Mouse (Mus musculus) urinary bladder, postnatal 14 days (tissue): Measurements from ENCODE around the gene Ccdc125.
A peak's percentile ranks its signal among the peaks of the same experiment; 100 is the strongest.

Experiments
- DNase-seq: peaks from one replicate; pipeline ENCODE4 v3.0.0; 2021; ENCODE audit warnings: low spot score

Ccdc125 gene

DNA sequence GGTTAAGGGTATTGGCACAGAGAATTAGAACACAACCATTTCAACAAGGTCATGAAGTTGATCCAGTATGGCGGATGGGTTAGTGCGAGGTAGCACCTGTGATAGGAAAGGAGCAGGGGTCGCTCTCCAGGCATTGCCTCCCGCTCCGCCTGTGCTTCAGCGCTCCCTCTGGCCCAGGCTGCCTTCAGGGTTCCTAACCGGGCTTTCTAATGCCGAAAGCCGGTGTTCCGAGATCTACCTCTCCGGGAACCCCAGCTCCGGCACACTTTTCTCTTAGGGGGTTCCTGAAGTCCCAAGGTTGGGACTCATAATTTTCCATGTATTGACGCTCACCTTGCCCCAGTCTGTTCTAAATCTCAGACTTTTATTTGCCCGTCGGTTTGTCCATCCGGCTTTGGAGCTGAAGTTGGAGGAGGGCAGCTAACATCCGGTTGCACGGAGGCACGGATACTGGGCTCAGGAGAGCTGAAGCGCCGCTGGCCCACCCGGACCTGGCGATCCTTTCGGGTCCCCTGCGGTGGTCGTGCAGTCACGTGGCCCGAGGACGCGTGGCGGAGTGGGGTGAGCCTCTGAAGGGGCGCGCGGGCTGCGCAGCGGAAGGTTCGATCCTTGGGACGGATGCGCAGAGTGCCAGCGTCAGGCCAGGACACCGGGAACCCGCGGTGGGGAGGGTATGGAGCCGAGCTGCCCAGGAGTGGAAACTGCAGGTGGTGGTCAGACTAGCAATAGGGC lies at the start of gene Ccdc125:
Gene Ccdc125 (plus strand): TSS at position 427 of the 732 bp plus-strand sequence.
- DNase-seq: peak; percentile 43

GRCm38 (mm10) chr13:100622241-100622640 lies 47.3 kb upstream of the Ccdc125 start:
- DNase-seq: no peak

- DNase-seq: no peak
Observed at GRCm38 (mm10) chr13:100634106-100634691, 35.3 kb upstream of the Ccdc125 start.

GRCm38 (mm10) chr13:100642471-100643209 lies 26.9 kb upstream of the Ccdc125 start:
- DNase-seq: no peak

DNA sequence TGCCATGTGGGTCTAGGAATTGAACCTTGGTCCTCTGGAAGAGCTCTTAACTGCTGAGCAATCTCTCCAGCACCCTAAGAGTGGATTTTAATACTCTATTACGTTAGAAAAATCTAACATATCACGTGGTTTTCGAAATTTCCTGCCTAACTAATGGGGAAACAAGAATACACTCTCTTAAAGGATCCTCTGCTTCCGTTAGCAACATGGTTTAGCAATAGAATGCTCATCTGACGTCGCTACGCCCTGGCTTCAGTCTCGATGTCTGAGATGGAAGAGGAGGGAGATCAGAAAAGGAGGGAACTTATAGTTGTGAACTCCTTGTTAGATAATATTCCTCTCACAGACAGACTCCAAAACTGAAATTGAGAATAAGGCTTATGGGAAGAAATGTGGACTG lies 21.3 kb upstream of the Ccdc125 start:
- DNase-seq: no peak

DNA sequence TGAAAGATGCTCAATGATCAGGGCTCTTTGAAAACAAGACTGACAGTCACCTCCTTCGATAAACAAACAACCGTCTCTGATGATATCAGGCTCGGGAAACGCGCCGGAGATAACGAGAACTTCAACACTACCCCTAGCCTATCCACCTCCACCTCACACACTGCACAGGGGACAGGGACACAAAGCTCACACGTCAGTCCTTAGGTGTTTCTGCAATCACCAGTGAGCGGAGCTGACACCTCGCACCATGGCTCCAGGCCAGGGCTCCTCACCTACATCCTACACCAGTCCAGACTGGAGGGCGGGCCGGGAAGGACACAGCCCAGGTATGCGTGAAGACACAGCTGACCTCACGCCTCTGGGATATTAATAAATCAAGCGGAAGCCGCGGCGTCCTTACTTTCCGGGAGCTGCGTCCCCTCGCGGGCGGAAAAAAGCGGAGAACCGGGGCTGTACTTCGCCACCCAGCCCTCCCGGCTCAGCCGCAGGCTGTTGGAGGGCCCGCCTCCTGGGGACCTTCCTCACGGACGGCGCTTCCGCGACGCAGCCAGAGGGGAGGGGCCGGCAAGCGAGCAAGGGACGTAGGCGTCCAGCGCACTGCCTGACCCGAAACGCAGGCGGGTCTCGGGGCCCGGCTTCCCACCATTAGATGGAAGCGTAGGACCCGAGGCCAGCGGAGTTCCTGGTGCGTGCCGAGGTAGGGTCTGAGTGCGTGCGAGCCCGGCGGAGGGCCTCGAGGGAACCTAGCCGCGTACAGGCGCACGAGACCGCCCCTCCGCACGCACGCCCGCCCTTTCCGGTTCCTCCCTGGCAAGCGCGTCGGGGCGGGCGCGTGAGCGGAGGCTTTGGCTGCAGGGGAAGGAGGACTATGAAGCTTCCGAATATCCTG lies 18.7 kb upstream of the Ccdc125 start, which contains the start of the genes Ak6 and Rad17:
Gene Ak6 (plus strand): TSS at position 430 of the 889 bp plus-strand sequence.
Gene Rad17 (minus strand): TSS at position 502 of the 889 bp plus-strand sequence.
- peak; percentile 95 for DNase-seq

GRCm38 (mm10) chr13:100651439-100652186 lies 17.9 kb upstream of the Ccdc125 start, which contains the start of gene Taf9:
TSS of gene Taf9 (plus strand) at chr13:100651579.
- no peak for DNase-seq

DNA sequence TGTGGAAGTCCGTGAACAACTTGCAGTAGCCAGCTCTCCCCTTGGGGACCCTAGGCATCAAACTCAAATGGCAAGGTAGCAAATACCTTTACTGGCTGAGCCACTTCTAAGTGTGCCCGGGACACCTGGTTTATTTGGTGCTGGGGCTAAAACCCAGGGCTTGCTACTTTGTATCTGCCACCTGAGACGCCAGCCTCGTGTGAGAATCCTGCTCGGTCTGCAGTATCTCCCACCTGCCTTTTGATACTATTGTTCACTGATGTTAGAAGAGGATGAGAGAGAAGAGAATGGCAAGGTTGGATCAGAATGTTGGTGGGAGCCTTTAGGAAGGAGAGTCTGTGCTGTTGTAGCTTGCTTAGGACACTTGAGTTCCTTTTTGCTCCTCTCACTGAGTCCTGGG lies 11.4 kb upstream of the Ccdc125 start:
- no peak for DNase-seq

DNA sequence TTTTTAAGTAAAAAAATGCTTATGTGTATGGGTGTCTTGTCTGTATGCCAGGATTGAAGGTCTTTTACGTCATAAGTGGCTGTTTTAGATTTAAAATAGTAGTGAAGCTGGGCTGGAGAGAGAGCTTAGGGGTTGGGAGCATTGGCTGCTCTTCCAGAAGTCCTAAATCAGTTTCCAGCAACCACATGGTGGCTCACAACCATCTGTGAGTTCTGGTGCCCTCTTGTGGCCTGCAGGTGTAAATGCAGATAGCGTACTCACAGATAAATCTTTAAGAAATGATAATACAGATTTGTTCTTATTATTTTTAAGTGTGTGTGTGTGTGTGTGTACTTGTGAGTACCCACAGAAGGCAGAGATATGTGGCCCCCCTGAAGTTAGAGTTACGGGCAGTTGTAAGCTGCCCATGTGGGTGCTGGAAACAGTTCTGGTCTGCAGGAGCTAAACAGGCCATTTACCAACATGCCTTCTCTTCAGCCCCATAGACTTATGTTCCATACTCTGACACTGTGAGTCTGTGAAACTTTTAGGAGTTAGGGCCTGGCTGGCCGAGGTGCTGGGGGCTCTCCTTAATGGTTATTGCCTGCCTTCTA lies 9.6 kb upstream of the Ccdc125 start:
- DNase-seq: peak; percentile 60

GRCm38 (mm10) chr13:100670181-100670741 lies 744 bp downstream of the Ccdc125 start:
- DNase-seq: no peak

DNA sequence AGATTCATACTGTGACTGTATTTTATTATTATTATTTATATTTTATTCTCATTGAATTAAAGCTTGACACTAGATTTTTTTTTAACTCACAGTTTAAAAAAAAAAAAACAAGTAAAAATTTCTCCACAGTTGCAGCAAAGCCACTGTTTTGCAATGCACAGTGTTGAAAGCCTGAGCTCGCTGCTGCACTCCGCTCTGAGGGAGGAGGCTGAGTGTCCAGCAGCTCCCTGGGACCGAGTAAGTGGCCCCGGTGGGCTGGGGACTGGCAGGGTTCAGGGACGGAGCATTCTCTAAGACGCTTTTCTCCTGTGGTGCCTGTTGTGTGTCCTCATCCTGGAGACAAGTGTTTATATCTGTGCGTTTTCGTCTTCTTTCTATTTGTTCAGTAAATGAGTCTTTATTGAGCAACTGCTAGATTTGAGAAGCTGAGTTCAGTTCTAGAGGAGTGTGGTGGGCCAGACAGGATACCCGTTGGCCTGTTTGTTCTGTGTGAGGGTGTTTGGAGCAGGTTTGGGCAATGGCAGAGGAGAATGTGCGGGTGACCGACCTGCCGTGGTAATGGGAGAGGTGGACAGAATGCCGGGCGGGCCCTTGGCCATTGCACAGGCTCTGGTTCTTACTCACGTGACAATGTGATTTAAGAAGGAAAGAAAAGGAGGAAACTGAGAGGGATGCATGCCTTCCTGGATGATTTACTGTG lies 6.6 kb downstream of the Ccdc125 start:
- DNase-seq: no peak

- DNase-seq: no peak
Observed at GRCm38 (mm10) chr13:100681615-100682014, 12.1 kb downstream of the Ccdc125 start.

DNA sequence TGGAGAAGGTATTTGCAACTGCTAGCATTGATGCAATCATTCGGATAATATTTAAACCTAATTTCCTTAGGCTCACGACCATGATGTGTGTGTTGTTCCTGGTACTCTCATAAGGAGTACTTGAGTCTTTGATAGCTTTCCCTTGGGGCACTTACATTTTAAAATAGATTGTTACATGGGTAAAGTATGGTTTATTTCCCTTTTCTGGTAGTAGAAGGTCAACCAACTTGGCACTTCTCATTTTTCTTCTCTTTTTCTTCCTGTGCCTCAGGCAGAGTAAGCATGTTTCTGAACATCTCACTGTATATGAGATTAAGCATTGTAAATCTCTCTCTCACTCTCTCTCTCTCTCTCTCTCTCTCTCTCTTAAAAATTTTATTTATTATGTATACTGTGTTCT lies 13.3 kb downstream of the Ccdc125 start:
- DNase-seq: no peak

DNA sequence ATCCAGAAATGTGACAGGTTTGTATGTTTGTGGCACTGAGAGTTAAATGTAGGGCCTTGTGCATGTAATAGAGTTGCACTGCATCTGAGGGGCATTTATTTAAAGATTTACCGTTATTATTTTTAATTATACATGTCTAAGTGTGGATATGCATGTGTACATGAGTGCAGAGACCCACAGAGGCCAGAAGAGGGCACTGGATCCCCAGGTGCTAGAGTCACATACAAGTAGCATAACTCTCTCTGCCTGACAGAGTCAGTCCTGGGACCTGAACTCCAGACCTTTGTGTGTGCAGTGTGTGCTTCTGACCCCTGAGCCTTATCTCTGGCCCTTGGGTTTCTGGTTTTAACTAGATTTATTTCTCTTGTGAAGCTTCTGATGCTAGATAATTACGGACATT lies 14.8 kb downstream of the Ccdc125 start:
- no peak for DNase-seq

- no peak for DNase-seq
Observed at GRCm38 (mm10) chr13:100687513-100687912, 18.0 kb downstream of the Ccdc125 start.

DNA sequence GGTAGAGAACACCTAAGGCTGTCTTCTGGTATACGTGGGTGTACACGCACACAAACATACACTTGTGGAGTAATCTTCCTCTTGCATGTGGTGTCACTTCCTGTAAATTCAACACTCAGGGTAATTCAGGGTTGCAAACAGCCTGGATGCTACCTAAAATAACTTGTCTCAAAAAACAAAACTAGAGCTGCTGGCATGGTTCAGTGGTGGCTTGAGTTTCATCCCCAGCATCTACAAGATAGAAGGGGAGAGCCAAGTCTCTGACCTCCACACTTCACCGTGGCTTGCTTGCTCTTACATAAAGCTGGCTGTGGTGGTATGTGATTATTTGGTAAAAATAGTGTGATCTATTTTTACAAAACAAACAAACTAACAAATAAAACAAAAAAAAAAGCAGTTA lies 28.0 kb downstream of the Ccdc125 start:
- no peak for DNase-seq

- DNase-seq: no peak
Observed at GRCm38 (mm10) chr13:100698866-100699265, 29.3 kb downstream of the Ccdc125 start.

DNA sequence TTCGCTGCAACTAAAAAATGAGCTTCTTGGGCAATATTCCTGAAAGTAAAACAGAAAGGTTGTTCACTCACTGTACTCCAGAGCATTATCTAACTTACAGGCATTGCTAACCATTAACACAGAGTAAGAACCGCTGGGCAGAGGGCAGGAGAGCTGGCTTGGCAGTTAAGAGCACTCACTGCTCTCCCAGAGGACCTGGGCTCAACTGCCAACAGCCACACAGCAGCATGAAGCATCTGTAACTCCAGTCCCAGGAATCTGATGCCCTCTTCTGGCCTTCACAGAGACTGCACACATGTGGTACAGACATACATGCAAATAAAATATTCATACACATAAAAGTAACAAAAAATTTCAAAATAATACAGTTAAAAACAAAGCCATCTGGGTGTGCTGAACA lies 34.0 kb downstream of the Ccdc125 start:
- no peak for DNase-seq

GRCm38 (mm10) chr13:100706206-100706605 lies 36.7 kb downstream of the Ccdc125 start:
- no peak for DNase-seq

DNA sequence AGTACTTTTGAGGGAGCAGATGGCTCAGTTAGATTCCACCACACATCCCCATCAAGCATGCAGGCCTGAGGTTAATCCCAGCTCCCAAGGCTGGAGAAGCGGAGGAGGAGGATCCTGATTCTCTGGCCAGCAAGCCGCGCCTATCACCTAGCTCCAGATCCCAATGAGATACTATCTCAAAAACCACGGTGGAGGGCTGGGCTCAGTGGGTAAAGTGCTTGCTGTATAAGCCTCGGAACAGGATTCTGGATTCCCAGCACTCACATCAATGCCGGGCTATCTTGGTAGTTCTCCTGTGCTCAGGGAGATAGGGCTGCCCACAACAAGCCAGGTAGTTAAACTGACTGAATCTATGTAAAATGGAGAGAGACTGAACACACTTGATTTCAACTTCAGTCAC lies 46.0 kb downstream of the Ccdc125 start:
- no peak for DNase-seq
